Mouse (Mus musculus) lung, postnatal 0 days (tissue): Measurements from ENCODE around the gene Ubxn11.

Source experiments
- CTCF ChIP-seq: IDR thresholded peaks from 2 replicates; pipeline ENCODE4 v1.5.1; 2016; ENCODE audit warnings: antibody characterized with exemption, mild to moderate bottlenecking
- EP300 ChIP-seq: IDR thresholded peaks from 2 replicates; pipeline ENCODE4 v1.6.1; 2016; ENCODE audit warnings: antibody characterized with exemption, mild to moderate bottlenecking, control low read depth

DNA sequence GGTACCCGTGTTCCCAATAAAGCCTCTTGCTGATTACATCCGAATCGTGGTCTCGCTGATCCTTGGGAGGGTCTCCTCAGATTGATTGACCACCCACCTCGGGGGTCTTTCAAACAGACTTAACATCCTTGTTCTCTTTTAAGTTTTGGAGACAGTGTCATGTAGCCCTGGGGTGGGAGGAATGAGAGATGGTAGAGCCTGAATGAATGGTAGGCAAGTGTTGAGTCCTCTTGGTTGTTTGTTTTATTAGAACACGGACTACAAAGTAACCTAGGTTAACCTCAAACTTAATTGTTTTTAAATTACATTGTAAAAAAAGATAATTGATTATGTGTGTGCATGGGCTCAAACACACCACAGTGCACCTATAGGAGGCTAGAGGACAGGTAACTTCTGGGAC is 62.2 kb downstream of the Ubxn11 start:
- TF ChIP-seq CTCF, result no peak
- TF ChIP-seq EP300, result no peak
